Mouse (Mus musculus): ENCODE measurements around the gene 3110009E18Rik.

- TF ChIP-seq CTCF (IDR thresholded peaks at IDR 0.05; ENCODE audit: extremely low read depth, insufficient read depth, low read length) (no peak), POLR2A (IDR thresholded peaks at IDR 0.05; ENCODE audit: extremely low read depth, insufficient read depth, low read length) (no peak)
Measured at GRCm38 (mm10) chr1:120170307-120170706, 49.3 kb downstream of the 3110009E18Rik start.

Data from cortical plate, adult 2 months (tissue).